Mouse (Mus musculus): ENCODE data around the gene Mrpl27.
"Not testable (repeated sequence)": the region's sequence is repeated elsewhere in the genome, so short reads cannot be mapped to it uniquely, and the experiment has no call there.

Gene Mrpl27

GRCm38 (mm10) chr11:94653663-94654436 lies at the start of gene Mrpl27, which contains the start of gene Eme1:
Gene Mrpl27 (plus strand): TSS chr11:94653767.
Gene Eme1 (minus strand): TSS chr11:94653964.
- DNase-seq = peak; percentile 81

GRCm38 (mm10) chr11:94610744-94611740 lies 42.5 kb upstream of the Mrpl27 start:
- no peak for DNase-seq

- no peak for DNase-seq
These were observed 39.0 kb upstream of the Mrpl27 start for GRCm38 (mm10) chr11:94614603-94615002.

- DNase-seq = no peak
These were observed 38.1 kb upstream of the Mrpl27 start for GRCm38 (mm10) chr11:94615494-94615893.

GRCm38 (mm10) chr11:94617646-94618045 lies 35.9 kb upstream of the Mrpl27 start:
- DNase-seq = no peak

GRCm38 (mm10) chr11:94620766-94621457 lies 32.7 kb upstream of the Mrpl27 start:
- DNase-seq = no peak

GRCm38 (mm10) chr11:94621458-94621852 lies 32.1 kb upstream of the Mrpl27 start:
- DNase-seq = no peak

GRCm38 (mm10) chr11:94622162-94622561 lies 31.4 kb upstream of the Mrpl27 start:
- no peak for DNase-seq

- peak; percentile 89 for DNase-seq
These were observed 24.2 kb upstream of the Mrpl27 start, which contains the start of gene Lrrc59 for GRCm38 (mm10) chr11:94629199-94629883. Gene Lrrc59 (plus strand): TSS chr11:94629767.

- DNase-seq = no peak
These were observed 23.7 kb upstream of the Mrpl27 start for GRCm38 (mm10) chr11:94629884-94630198.

GRCm38 (mm10) chr11:94630199-94631011 lies 23.2 kb upstream of the Mrpl27 start:
- peak; percentile 15 for DNase-seq

- DNase-seq = no peak
These were observed 21.6 kb upstream of the Mrpl27 start for GRCm38 (mm10) chr11:94631969-94632368.

GRCm38 (mm10) chr11:94632988-94633387 lies 20.6 kb upstream of the Mrpl27 start:
- DNase-seq = no peak

- no peak for DNase-seq
These were observed 19.1 kb upstream of the Mrpl27 start for GRCm38 (mm10) chr11:94634431-94634830.

- no peak for DNase-seq
These were observed 8.9 kb upstream of the Mrpl27 start for GRCm38 (mm10) chr11:94644461-94645219.

- no peak for DNase-seq
These were observed 7.1 kb upstream of the Mrpl27 start for GRCm38 (mm10) chr11:94646457-94646856.

- not testable (repeated sequence) for DNase-seq
These were observed 2.3 kb upstream of the Mrpl27 start for GRCm38 (mm10) chr11:94651241-94651640.

- DNase-seq = no peak
These were observed 594 bp upstream of the Mrpl27 start for GRCm38 (mm10) chr11:94652973-94653372.

- DNase-seq = no peak
These were observed 7.8 kb downstream of the Mrpl27 start for GRCm38 (mm10) chr11:94661344-94661743.

GRCm38 (mm10) chr11:94665281-94665680 lies 11.7 kb downstream of the Mrpl27 start:
- DNase-seq = no peak

GRCm38 (mm10) chr11:94674984-94675383 lies 21.4 kb downstream of the Mrpl27 start:
- DNase-seq = no peak

Measured in cerebellum, adult 11-12 months (tissue).